Mouse (Mus musculus): ENCODE results near the gene Cd4. TPM values are rescaled to one million over a fixed set of nuclear protein-coding genes. Genes with fewer than 3 reads are reported as not detected.
A peak's percentile ranks its signal among the peaks of the same experiment; 100 is the strongest.

Cd4 gene
- polyA plus RNA-seq, 1 experiment from 2014 or later = not detected

DNA sequence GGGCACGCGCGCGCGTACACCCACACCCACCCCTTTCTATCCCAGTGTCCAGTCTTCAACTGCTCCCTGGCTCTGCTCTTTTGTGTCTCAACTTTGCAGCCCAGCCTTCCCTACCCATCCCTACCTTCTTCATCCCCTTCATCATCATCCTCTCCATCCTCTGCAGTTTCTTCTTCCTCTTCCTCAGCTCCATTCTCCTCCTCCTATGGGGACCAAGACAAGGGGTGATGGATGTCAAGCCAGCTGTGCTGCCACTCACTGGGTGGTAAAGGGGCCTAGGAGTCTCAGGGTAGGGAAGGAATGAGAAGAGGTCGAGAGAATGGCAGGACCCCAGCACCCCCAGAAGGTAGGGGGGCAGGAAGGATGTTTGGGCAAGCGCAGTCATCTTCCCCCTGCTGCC is 26.5 kb upstream of the Cd4 start:
- Histone ChIP-seq H3K9me3 (no peaks in the 10 kb centered on the region), H3K27ac (replicated peaks) (peak overlapping the region; percentile 100), H3K4me2 (replicated peaks) (peak overlapping the region; percentile 98), H3K27me3 (peaks cover 21% of the 10 kb centered on the region), H3K36me3 (peaks cover 28% of the 10 kb centered on the region), H3K9ac (replicated peaks) (peak overlapping the region; percentile 99), H3K4me1 (peaks cover 64% of the 10 kb centered on the region), H3K4me3 (peak overlapping the region; percentile 99)
- 58% methylated on average over 2 of the region's 7 CpGs for WGBS
- ATAC-seq (ENCODE audit: low FRiP score, low read depth) = no peak

DNA sequence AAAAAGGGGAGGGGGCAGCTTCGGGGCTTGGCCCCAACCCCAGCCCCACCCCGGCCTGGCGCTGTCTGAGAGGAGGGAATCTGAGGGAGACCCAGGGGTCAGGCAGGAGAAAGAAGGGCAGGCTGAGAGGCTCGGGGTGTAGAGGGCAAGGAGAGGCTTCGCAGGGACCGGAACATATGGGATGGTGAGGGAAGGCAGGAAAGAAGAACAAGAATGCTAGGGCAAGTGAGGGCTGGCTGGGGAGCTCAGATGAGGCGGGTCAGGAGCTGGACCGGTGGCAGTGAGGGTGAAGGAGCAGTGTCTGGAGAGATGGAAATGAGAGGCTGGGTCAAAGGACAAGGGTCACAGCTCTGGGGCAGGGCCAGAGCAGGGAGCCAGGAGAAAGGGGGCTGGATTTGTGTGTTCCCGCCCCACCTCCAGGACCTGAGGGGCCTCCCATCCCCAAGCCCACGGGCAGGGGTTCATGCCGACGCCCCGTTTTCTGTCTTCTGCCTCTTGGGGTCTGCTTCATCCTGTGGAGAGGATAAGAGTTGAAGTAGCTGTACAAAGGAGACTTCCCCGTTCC is 25.8 kb upstream of the Cd4 start:
- H3K9ac ChIP-seq (replicated peaks) = peak overlapping the region; percentile 99
- peak overlapping the region; percentile 100 for H3K27ac ChIP-seq (replicated peaks)
- 0 out of 2 replicates have a peak overlapping the region, but pooled peaks have one; percentile 98 for H3K4me2 ChIP-seq (replicated peaks)

GRCm38 (mm10) chr6:124913214-124913613 is 25.2 kb upstream of the Cd4 start:
- Histone ChIP-seq H3K9ac (replicated peaks) (no peak overlapping the region), H3K4me2 (replicated peaks) (no peak overlapping the region), H3K27ac (replicated peaks) (peak overlapping the region; percentile 100), H3K9me3 (no peaks in the 10 kb centered on the region), H3K36me3 (peaks cover 28% of the 10 kb centered on the region), H3K27me3 (peaks cover 32% of the 10 kb centered on the region), H3K4me3 (no peak overlapping the region), H3K4me1 (peaks cover 52% of the 10 kb centered on the region)
- 67% methylated on average over 6 of the region's 6 CpGs for WGBS
- ATAC-seq (ENCODE audit: low FRiP score, low read depth) = no peak

More for the DNA sequence above, 25.8 kb upstream of the Cd4 start:
- peaks cover 58% of the 10 kb centered on the region for H3K4me1 ChIP-seq
- 51% methylated on average over 14 of the region's 14 CpGs for WGBS
- H3K4me3 ChIP-seq = peak overlapping the region; percentile 2; the same call in 1 of the 2 replicates
- ATAC-seq (ENCODE audit: low FRiP score, low read depth) = no peak
- H3K27me3 ChIP-seq = peaks cover 26% of the 10 kb centered on the region
- H3K36me3 ChIP-seq = peaks cover 28% of the 10 kb centered on the region
- H3K9me3 ChIP-seq = no peaks in the 10 kb centered on the region

DNA sequence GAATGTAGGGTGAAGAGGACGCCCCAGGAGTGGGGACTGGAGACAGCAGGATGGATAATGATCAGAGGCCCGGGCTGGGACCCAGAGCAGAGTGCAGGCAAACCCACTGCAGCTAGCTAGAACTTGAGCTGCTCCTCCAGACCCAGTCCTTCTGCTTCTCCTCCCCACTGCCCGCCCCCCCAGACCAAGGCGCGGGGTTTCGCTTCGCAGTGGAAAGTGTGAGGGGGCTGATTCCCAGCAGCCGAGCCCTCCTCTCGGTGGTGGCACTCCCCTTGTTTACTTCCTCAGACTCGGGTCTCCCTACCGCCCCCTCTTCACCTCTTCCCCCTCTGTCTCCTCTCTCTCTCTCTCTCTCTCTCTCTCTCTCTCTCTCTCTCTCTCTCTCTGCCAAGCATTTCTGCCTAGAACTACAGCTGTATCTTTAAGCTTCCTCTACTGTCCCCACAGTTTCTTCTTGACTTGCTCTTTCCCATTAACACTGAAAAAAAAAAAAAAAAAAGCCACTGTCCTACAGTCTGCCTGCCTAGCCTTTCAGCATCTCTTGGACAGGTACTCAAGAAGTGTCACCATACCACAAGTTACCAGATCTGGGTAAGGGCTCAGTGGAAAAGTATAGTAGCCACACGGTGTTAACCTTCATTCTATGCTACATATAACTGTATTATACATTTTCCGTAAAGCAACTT is 23.7 kb upstream of the Cd4 start, which contains the start of gene Lag3:
Lag3 (minus strand) TSS at position 173 of the 686 bp plus-strand sequence.
- Histone ChIP-seq H3K27ac (replicated peaks) (0 out of 2 replicates have a peak within 1 kb of the TSS, but pooled peaks have one; percentile 3), H3K9ac (replicated peaks) (peak within 1 kb of the TSS; percentile 4; the same call in 1 of the 2 replicates), H3K27me3 (peaks cover 35% of the 10 kb centered on the region), H3K9me3 (no peaks in the 10 kb centered on the region), H3K4me1 (peaks cover 50% of the 10 kb centered on the region), H3K4me2 (replicated peaks) (no peak within 1 kb of the TSS), H3K36me3 (peaks cover 28% of the 10 kb centered on the region), H3K4me3 (no peak within 1 kb of the TSS)
- no peak for ATAC-seq (ENCODE audit: low FRiP score, low read depth)
- 22% methylated on average over 11 of the region's 13 CpGs for WGBS

DNA sequence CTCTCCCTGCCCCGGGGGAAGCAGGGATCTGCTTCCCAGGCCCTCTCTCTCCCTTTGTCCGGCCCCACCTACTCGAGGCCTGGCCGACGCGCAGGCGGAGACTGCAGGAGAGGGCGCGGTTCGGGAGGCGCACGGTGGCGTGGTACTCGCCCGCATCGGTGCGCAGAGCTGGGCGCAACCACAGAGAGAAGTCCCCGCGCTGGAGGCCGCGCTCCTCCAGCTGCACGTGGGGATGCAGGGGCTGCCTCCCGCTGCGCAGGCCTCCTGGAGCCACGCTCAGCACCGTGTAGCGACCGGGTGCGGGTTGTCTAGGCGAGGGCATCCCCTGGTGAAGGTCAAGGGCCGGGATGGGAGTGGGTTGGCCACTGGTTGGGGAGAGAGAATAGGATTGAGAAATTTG is 22.0 kb upstream of the Cd4 start:
- Histone ChIP-seq H3K4me3 (no peak overlapping the region), H3K4me1 (peaks cover 42% of the 10 kb centered on the region), H3K4me2 (replicated peaks) (peak overlapping the region; percentile 32), H3K9ac (replicated peaks) (peak overlapping the region; percentile 41), H3K27ac (replicated peaks) (no peak overlapping the region), H3K27me3 (peaks cover 35% of the 10 kb centered on the region), H3K9me3 (no peaks in the 10 kb centered on the region), H3K36me3 (peaks cover 27% of the 10 kb centered on the region)
- WGBS = 3% methylated on average over 29 of the region's 32 CpGs
- ATAC-seq (ENCODE audit: low FRiP score, low read depth) = 0 out of 2 replicates have a peak, but pooled peaks have one; percentile 5

DNA sequence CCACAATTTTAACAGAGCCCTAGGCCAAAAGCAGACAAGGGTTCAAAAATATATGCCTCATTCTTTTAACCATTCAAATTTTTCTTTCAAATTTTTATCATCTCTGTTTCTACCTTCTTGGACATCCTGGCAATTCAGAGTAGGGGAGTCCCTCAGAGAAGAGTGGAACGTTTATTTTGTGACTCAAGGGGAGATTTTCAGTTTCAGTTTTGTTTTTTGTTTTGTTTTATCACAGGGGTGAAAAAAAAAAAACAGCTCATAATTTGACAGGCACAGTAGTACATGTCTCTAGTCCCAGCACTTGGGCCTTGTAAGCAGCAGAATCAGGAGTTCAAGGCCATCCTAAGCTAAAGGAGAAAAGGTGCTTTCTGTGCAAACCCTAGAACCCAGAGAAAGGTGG is 19.7 kb upstream of the Cd4 start:
- H3K27me3 ChIP-seq = peaks cover 35% of the 10 kb centered on the region
- no peaks in the 10 kb centered on the region for H3K9me3 ChIP-seq
- no peak overlapping the region for H3K4me3 ChIP-seq
- H3K27ac ChIP-seq (replicated peaks) = no peak overlapping the region
- ATAC-seq (ENCODE audit: low FRiP score, low read depth) = no peak
- H3K36me3 ChIP-seq = 0 out of 2 replicates have a peak, but pooled peaks cover 4% of the 10 kb centered on the region
- H3K4me1 ChIP-seq = peaks cover 44% of the 10 kb centered on the region
- H3K4me2 ChIP-seq (replicated peaks) = no peak overlapping the region
- H3K9ac ChIP-seq (replicated peaks) = no peak overlapping the region
- 85% methylated on average over 1 of the region's 1 CpGs for WGBS

DNA sequence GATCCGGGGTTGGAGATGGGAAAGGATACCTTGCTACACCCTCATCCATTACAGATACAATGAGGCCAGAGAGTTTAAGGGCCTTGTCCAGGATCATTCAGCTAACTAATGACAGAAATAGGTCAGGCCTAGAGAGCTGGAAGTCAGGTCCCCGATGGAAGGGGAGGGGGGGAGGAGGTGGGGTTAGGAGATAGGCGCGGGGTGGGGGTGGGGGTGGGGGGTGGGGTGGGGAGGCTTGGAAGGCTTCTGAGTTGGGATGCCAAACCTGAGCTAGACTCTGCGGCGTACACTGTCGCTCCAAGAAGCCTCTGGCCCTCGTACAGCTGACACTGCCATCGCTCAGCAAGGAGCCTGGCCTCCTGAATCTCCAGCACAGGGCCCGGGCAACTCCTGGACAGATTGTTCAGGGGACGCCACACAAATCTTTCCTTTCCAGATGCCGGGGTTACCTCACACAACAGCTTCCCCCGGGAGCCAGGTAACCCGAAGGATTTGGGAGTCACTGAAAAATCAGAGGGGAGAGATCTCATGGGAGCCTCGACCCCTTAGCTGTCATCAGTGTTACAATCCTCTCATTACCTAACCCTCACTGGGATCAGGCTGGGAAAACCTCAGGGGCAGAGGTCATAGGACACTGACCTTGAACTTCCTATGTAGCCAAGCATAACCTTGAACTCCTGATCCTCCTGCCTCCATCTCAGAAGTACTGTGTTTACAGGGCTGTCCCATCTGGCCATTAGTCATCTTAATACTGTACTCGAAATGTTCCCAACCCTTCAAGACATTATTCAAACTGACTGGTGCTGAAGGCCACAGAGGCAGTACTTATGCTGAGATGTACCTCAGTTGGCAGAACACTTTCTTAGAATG is 17.2 kb upstream of the Cd4 start:
- Histone ChIP-seq H3K27me3 (peaks cover 22% of the 10 kb centered on the region), H3K4me3 (peak overlapping the region; percentile 45), H3K9ac (replicated peaks) (peak overlapping the region; percentile 80), H3K9me3 (no peaks in the 10 kb centered on the region), H3K27ac (replicated peaks) (peak overlapping the region; percentile 99), H3K4me1 (peaks cover 32% of the 10 kb centered on the region), H3K36me3 (no peaks in the 10 kb centered on the region), H3K4me2 (replicated peaks) (peak overlapping the region; percentile 71)
- ATAC-seq (ENCODE audit: low FRiP score, low read depth) = no peak
- whole genome bisulfite sequencing = 32% methylated on average over 13 of the region's 16 CpGs

- Histone ChIP-seq H3K9me3 (no peaks in the 10 kb centered on the region), H3K36me3 (no peaks in the 10 kb centered on the region), H3K27me3 (peaks cover 14% of the 10 kb centered on the region), H3K4me3 (peak overlapping the region; percentile 45), H3K9ac (replicated peaks) (peak overlapping the region; percentile 80), H3K4me2 (replicated peaks) (peak overlapping the region; percentile 71), H3K27ac (replicated peaks) (peak overlapping the region; percentile 99), H3K4me1 (peaks cover 26% of the 10 kb centered on the region)
- WGBS = 6% methylated on average over 24 of the region's 24 CpGs
- peak; percentile 57 for ATAC-seq (ENCODE audit: low FRiP score, low read depth)
Measured at GRCm38 (mm10) chr6:124904161-124904981, 16.4 kb upstream of the Cd4 start.

DNA sequence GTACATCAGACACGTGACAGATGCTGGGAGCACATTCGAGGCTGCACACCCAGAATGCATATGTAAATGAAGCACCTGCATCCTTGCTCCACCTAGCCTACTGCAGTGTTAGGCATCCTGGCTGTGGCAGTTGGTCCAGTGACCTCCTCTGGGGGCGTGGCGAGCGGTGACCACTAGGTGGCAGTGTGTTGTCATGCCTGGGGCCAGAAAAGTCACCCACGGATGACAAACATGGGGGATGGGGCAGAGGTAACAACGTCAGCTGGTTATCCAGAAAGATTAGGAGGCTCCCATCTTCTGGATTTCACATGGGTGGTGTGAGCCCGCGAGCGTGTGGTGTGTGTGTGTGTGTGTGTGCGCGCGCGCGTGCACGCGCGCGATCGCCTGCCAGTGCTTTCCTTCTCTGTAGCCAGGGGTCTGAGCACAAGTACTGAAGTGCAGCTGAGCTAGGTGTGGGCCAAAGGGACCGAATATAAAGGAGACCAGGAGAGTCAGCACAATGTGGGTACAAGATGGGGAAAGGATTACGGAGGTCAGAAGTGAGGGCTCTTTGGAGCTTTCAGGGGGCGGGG is 15.6 kb upstream of the Cd4 start:
- ATAC-seq (ENCODE audit: low FRiP score, low read depth) = peak; percentile 87
- Histone ChIP-seq H3K4me3 (peak overlapping the region; percentile 45), H3K9me3 (no peaks in the 10 kb centered on the region), H3K4me2 (replicated peaks) (peak overlapping the region; percentile 71), H3K27ac (replicated peaks) (peak overlapping the region; percentile 99), H3K27me3 (peaks cover 8% of the 10 kb centered on the region), H3K4me1 (peaks cover 26% of the 10 kb centered on the region), H3K36me3 (no peaks in the 10 kb centered on the region), H3K9ac (replicated peaks) (peak overlapping the region; percentile 80)
- under 1% methylated on average over 23 of the region's 23 CpGs for WGBS

DNA sequence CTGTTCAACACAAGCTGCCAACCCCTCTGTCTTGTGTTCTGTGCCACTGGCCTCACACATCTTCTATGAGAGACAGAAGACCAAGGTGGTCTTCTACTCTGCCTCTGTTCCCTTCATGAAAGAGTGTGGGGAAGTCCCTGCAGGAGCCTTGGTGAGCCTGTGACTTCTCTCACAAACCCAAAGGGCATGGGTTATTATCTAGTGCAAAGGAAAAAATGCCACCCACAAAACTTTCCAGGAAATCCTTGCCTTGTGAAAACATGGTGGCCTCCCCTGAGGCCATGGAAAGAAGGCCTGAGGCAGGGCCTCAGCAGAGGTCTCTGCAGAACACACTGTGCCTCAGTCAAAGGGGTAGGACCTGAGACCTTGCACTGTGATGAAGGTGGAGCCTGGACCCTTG is 13.8 kb upstream of the Cd4 start:
- Histone ChIP-seq H3K4me2 (replicated peaks) (no peak overlapping the region), H3K9me3 (no peaks in the 10 kb centered on the region), H3K36me3 (no peaks in the 10 kb centered on the region), H3K4me3 (no peak overlapping the region), H3K27ac (replicated peaks) (no peak overlapping the region), H3K9ac (replicated peaks) (no peak overlapping the region), H3K27me3 (no peaks in the 10 kb centered on the region), H3K4me1 (peaks cover 26% of the 10 kb centered on the region)
- no peak for ATAC-seq (ENCODE audit: low FRiP score, low read depth)
